Mouse (Mus musculus): Measurements from ENCODE around the gene Lsm10.
A peak's percentile ranks its signal among the peaks of the same experiment; 100 is the strongest.

Gene Lsm10

DNA sequence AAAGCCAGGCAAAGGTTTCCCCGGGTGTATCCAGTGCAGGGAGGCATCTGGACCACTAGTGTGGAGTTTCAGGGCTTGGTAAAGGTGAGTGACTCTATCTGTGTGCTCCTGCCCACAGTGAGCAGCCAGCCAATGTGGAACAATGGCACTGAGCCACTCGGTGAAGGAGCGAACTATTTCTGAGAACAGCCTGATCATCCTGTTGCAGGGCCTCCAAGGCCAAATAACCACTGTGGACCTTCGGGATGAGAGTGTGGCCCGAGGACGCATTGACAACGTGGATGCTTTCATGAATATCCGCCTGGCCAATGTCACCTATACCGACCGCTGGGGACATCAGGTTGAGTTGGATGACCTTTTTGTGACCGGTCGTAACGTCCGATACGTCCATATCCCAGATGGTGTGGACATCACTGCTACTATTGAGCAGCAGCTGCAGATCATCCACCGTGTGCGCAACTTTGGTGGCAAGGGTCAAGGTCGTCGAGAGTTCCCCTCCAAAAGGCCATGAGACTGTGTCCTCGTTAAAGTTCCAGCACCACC is 1.4 kb downstream of the Lsm10 start:
- DNase-seq: peak; percentile 55

DNA sequence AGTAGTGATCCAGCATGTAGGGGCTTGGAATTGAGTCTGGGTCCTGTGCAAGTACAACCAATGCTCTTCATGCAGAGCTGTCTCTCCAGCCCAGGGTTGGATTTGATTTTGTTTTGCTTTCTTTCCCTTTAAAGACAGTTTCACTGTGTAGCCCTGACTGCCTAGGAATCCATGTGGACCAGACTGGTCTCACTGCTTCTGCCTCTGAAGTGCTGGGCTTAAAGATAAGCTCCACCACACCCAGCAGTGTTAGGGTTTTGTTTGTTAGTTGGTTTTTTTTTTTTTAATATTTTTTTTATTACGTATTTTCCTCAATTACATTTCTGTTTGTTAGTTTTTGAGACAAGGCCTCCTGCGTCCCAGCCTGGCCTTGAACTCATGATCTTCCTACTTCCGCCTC is 2.9 kb downstream of the Lsm10 start:
- DNase-seq: no peak

DNA sequence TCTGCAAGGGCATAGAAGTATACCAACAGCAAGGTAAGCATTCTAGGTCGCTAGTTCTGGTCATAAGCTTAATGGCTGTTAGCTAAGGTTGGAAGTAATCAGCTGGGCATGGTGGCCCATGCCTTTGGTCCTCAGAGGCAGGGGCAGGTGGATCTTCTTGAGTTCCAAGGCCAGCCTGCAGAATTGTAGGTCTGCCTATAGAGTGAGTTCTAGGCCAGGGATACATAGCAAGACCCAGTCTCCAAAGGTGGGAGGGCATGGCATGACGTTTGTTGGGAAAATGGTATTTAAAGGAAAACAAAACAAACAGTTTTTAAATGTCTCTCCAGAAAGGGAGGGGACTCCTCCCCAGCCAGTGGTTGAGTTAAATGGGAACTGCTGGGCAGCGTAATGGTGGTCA is 4.3 kb downstream of the Lsm10 start:
- DNase-seq: peak; percentile 26

DNA sequence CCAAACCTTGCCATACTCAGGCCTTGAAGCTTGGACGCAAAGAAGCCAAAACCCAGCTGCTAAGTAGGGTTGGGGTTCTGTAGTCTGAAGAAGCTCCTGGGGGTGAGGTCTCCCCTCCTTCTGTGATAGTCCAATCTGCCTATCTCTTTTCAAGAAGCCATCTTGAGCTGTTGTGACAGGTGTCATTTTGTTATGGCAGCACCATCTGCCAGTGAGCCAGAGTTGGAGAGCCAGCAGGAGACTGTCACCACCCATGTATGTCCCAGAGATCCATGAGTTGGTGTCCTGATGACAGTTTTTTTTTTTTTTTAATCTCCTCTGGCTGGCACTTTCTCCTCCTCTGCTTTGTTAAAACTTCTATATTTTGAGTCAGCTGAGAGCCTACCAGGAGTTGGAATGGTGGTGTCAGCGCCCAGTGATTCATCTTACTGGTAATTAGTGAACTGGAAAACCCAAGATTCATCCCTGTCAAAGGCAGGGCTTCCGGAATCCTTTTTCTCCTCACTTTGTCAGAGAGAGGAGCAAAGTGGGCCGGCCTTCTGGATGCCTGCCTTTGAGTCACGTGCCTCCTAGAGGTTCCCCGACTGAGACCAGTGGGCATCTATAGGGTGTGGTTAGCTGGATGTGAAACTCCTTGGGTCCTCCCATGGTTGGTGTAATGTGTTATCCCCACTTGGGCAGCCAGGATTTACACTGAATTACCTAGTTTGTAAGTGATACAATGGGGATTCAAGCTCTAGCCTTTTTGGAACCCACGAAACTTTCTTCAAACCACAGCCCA is 5.8 kb downstream of the Lsm10 start:
- peak; percentile 66 for DNase-seq

DNA sequence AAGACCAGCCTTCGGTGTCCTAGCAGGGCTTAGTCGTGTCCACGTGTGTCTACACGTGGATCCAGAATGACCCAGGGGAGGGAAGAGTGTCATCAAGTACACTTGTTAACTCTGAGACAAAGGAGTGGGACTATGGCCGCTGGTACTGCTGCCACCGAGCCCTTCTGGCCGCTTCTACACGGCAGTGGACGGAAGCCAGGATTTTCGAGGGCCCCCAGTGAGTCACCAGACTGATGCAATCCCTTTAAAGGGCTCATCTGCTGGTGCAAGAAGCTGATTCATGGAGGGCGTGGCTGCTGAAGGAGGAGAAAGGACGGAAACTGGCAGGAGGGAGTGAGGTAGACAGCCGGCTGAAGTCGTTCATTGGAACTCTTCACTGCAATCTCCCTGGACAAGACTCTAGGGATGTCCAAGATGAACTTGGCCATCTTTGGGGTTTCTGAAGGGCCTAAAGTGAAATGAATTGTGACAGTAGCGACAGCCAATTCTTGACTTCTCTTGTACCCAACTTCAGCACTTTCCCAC is 6.7 kb downstream of the Lsm10 start:
- peak; percentile 85 for DNase-seq

DNA sequence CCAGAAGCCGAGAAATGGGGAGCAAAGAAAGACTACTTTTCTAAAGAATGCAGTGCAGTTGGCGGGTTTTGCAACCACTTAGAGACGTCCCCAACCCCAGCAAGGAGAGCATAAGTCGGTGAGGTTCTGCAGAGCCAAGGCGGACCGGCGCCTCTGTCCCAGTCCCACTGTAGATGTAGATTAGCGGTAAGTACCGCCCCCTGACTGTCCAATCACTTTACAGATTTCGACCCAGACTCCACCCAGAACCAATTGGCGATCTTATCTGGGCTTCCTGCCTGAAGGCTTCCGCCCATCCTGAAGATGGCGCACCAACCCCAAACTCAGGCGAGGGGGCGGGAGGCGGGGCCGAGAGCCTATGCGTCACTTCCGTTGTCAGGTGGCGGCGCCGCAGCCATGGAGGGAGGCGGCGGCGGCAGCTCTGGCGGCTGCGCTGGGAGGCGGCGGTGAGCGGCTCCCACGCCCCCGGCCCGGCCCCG is 7.2 kb downstream of the Lsm10 start, which contains the start of gene Stk40:
Stk40 (plus strand) TSS at position 368 of the 479 bp plus-strand sequence.
- DNase-seq: peak; percentile 97

DNA sequence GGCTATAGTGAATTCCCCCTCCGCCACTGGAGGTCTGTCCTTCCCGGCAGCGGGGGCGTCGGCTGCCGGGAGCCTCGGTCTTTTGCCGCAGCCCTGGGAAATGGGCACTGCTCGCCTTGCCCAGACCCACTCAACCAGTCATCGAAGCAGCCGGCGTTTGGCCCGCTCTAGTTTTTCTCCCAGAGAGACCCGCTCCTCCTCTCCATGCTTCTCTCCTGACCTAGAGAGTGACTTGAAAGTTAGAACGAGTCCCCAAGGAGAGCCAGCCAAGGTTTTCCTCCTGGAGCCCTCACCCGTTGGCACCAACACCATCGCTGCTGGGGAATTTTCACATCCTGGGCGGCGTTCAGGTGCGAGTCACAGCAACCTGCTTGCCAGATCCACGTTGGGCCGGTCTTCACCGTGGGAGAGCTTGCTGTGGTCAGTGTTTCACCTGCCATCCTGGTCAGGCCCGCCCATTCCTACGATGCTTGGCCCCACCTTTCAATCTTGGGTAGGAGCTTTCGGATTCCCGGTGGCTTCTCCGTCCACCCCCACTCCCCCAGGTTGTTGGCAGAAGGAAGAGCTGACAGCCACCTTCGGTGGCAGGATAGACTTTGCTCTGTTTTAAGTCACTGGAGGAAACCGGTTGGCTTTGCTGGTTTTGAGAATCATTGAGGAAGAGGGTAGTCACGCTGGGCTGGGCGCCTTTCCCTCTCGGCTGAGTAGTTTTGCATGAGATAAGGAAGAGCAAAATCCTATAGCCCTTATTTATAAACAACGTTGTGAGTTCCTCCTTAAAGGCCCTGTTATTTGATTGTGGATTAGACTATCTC is 8.0 kb downstream of the Lsm10 start:
- DNase-seq: peak; percentile 80

DNA sequence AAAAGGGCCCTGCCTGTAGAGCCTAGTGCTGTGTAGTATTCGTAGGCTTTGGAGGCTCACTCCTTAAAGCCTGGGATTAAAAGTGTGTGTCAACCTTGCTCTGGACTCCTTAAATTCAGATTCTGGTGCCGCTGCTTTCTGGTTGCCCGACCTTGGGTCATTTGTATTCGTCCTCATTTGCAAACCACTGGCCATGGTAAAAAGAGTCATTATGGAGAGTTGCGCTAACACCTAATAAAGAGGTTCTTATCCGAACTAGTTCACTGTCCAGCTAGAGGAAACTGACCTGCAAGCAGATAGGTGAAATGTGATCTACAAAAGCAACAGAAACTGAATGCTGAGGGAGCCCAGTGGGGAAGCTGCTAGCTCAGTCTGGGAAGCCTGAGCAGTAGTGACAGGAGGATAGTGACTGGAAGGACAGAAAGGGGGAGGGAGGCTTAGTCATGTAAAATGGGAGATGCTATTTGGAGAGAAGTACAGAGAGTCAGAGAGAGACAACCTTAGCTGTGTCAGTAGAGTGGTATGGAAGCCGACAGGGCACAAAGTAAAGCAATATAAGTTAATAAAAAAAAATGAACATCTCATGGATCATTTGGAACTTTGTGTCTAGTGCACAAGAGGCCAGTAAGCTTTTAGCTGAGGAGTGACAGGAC is 8.8 kb downstream of the Lsm10 start:
- DNase-seq: peak; percentile 47

DNA sequence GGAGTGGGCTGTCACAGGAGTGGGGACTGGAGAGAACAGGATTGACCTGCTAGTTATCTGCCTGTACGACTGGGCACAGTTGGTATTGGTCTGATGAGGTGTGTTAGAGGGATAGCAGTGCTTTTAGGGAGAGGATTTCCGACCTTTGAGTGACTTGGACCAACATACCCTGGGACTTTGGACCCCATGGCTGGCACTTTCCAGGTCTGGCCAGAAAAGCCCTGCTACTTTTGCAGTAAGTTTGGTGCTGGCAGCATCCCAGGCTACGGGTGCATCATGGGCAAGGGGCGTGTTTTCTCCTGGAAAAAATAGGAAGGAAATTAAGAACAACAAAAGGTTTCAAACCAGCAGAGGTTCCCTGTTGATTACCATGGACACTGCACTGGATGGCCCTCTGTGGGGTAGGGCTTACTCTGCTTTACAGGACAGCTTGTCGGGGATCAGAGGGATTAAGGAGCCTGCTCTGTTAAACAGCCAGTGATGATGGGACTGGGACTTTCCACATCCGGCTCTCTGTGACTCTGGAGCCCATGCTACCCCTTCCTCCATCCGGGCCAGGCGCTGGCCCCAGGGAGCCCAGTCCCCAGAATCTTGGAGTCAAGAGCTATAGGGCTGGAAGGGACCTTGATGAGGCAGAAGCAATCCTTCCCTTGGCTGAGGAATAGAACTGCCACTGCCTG is 11.8 kb downstream of the Lsm10 start:
- peak; percentile 61 for DNase-seq

DNA sequence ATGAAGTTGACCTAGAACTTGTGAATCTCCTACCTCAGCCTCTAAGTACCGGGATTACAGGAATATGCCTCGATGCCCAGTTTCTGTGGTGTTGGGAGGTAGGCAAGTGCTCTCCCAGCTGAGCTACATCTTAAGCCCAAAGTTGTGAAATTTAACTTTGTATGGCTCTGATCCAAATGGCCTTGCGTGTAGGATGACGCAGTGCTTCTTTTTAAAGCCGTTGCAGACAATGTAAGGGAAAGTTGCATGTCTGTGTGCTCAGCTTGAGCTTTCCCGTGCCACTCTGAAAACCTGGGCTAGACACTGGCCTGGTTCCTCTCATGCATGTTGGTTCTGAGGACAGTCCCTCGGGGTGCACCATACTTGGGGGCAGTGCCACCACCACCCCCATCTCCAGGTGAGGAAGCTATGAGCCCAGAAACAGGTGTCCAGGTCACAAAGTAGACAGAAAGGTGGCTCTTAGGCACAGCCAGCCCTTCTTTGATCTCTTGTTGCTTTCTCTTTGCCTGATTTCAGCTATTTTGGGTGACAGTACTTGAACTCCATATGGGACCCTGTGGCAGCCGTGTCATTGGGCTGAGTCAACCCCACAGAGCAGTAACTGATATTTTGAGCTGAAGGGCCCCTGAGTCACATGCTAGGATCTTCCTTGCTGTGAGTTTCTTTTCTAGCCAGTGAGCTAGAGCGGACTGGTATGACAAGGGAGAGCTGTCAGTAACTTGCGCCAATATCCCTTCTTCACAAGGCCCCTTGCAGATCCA is 13.4 kb downstream of the Lsm10 start:
- no peak for DNase-seq

DNA sequence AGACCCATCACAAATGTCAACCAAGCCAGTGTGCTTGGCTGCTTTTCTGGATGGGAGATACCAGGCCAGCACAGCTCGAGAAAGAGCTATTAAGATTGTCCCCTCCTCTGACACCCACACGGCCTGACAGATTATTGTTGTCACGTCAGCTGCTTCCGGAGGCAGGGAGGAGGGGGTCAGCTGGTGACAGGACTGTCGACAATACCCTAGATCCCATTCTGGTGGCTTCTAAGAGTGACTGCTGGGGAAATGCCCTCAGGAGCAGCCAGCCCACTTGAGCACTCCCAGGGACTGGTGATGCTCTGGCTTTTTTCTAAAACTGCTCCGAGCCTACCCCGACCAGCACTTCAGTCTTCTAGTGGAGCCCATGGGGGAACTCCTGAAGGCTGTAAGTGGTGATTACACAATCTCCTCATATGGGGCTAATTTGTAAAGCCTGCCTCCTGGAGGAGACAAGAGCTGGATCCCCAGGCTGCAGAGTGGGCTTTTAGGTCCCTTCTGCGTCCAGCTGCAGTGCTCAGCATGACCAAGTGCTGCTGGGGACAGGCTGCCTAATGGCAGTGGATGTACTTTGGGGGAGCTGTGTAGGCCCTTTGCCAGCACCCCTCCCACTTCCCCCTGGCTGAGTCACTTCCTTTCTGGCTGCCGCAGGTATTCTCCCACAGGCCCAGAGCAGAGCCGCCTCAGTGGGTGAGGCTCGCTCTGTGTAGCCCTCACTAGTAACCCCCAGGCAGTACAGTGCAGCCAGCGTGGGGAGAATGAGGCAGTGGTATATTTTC is 14.1 kb downstream of the Lsm10 start:
- peak; percentile 83 for DNase-seq

DNA sequence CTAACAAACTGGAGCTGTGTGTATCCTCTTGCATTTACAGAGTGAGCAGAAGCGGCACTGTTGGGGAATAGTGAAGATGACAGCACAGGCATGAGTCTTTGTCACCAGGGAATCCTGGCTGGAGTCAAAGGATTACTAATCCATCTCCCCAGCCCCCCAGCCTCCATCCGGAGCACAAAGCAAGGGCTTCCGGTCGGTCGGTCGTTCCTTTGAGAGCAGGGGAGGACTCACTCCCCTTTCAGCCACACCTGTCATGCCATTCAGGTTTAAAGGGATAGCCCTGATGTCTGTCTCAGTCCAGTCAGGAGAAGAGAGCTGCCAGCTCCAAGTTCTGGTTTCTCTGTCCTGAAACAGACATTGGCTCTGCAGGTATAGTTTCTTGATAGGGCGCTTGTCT is 14.7 kb downstream of the Lsm10 start:
- DNase-seq: no peak

DNA sequence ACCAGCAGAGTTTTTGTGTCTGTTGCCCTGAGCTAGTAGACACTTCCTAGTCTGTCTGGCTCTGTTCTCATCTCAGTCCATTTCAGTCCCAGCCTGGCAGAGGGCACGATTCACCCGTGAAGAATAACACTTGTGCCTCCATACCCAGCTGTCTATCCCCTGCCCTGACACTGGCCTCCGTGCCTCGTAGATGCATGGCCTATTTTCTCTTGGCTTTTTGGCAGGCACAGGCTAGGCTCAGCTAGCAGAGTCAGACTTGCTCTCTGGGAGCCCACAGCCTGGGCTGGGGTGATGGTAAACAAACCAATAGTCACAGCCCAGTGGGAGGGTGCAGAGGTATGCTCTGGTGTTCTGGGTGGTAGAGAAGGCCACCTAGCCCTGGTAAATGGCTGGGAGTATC is 16.8 kb downstream of the Lsm10 start:
- peak; percentile 82 for DNase-seq

DNA sequence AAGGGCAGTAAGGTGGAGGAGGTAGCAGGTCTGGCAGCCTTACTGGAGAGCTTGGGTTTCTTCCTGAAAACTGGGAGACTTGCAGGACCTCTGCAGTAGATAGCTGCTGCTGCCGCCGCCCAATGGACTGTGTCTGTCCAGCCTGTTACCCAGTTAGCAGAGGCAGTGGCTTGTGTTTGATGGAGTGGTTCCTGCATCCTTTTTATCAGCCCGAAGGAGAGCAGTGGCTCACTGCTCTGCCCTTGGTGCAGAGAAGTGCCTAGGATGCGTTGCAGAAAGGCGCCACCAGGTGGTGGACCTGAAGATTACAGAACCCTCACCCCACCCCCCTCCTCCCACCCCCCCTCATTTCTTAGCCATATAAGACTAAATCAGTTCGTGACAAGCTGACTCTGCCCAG is 17.5 kb downstream of the Lsm10 start:
- DNase-seq: peak; percentile 73

DNA sequence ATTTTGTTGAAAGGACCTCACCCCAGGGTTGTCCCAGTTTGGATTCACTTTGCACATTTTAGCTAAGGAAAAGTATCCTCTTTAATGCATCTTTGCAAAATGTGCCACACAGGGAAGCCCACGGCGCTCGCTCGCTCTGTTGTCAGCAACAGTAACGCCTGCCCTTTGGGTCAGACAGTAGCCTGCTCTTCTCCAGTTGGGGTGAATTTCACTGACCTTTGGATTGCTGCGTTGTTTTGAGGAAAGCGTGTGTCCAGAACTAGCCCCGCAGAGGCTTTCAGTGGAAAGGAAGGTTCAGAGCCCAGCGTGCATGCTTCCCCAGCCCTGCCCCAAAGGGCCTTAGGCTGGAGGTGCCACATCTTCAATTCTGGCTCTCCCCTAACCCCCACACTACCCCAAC is 19.0 kb downstream of the Lsm10 start:
- no peak for DNase-seq

DNA sequence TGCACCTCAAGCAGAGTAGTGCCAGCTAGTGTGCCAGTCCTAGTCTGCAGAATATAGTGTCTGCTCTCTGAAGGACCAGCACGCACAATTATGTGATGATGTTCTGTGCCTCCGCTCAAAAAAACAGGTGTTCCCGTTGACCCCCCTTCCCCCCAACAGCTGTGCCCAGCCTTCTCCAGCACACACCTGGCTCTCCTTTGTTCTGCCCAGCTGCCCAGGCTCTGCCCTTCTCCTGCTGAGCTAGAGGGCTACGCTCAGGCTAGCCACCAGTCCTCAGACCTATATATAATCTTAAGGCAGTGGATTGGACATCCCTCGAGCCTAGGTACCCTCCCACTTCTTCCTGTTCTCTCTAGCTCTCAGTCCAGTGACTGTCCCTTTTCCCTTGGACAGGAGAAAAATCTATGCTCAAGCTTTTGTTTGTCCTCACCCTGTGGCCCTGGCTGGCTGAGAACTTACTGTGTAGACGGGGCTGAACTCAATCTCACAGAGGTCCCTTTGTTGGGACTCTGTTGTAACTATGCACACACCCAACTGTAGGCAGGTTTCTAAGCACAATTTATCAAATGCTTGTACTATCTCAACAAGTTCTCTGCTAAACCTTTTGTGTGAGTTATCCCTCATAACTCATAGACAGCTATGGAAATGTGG is 19.6 kb downstream of the Lsm10 start:
- no peak for DNase-seq

DNA sequence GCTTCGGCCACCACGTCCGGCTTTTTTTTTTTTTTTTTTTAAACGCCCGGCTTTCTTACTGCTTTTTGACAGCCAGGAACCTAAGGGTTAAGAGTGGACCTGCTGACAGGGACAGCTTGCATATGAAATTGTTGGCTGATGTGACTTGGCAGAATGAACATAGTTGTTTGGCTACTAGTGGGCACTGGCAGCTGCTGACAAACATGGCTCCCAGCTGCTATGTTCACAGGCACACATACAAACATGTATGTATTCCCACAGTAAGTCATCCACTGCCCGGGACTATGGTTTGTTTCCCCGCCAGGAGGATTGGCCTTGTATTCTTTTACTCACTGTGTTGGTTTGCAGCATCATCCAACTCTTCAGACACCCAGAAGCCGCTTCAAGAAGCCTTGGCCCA is 20.7 kb downstream of the Lsm10 start:
- peak; percentile 65 for DNase-seq

DNA sequence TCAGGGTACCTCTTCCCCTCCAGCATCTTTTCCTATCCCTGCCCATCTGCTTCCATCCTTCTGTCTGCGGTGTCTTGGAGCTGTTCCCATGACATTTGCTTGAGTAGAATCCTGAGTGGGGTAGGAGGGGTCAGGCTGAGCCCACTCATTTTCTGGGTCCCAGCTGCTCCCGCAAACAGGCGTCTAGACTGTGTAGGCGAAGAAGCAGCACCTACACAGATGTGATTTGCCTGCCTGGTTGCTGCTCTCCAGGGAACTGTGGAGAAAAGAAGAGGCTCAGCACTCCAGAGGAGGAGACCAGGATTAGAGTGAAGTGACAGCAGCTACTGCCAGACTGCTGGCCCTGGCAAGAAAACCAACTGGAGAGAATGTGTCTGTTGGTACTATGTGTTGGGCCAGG is 22.2 kb downstream of the Lsm10 start:
- DNase-seq: peak; percentile 86

DNA sequence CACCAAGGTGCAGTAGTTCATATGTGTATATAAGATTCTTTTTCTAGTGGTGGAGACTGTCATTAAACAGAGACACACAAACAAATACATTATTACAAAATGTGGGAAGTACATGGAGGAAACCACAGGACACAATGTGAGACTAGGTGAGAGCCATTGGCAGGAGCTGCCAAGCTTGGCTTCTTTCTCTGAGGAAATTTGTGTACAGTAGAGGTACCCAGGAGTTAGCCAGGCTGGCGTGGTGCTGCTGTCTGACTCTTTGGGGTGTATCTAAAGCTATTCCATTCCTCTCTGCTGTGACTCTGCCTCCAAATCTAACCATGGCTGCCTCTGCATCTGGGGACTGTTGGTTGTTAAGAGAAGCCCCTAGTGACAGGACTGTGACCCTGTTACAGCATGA is 22.6 kb downstream of the Lsm10 start:
- peak; percentile 75 for DNase-seq

DNA sequence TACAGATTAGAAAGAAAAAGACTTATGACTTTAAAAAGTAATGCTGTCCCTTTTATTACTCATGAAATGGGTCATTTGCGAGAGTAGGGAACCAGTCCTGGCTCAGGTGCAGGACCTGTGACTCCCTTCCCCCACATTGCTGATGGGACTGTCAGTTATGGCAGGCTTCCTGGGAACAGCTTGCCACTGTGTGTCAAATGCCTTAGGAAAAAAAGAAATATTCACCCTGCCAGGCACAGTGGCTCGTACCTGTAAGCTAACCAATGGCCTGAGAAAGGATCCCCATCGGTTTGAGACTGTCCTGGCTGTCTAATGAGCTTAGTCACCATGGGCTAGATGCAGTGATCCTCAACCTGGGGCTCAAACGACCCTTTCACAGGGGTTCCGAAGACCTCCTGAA is 23.6 kb downstream of the Lsm10 start:
- DNase-seq: peak; percentile 93

Data from cerebellum, adult 9-10 months (tissue).